Mouse (Mus musculus) limb, embryonic 15.5 days (tissue): ENCODE data around the gene St3gal5. TPM values are rescaled to one million over a fixed set of nuclear protein-coding genes. Genes with fewer than 3 reads are reported as not detected.
A peak's percentile ranks its signal among the peaks of the same experiment; 100 is the strongest.
"Not testable (repeated sequence)": the region's sequence is repeated elsewhere in the genome, so short reads cannot be mapped to it uniquely, and the experiment has no call there.

Source experiments
- ATAC-seq: fragments of 200-750 bp; cut with Nextera tagmentation; 2 replicates; pipeline ENCODE4 v1.8.0; 2017; ENCODE audit warnings: low read depth, moderate TSS enrichment; ENCODE audit not compliant: insufficient number of reproducible peaks, low FRiP score, low TSS enrichment
- H3K27ac ChIP-seq: fragments of 300-500 bp; sonication (generic); 2 replicates; pipeline ENCODE4 v1.5.1; 2015; ENCODE audit warnings: moderate library complexity, mild to moderate bottlenecking, inconsistent platforms
- H3K27me3 ChIP-seq: fragments of 300-500 bp; sonication (generic); 2 replicates; pipeline ENCODE4 v1.6.1; 2015; ENCODE audit warnings: inconsistent platforms
- H3K36me3 ChIP-seq: fragments of 300-500 bp; sonication (generic); 2 replicates; pipeline ENCODE4 v1.6.1; 2015; ENCODE audit warnings: inconsistent platforms
- H3K4me1 ChIP-seq: fragments of 300-500 bp; sonication (generic); 2 replicates; pipeline ENCODE4 v1.6.1; 2015; ENCODE audit warnings: inconsistent platforms
- H3K4me2 ChIP-seq: fragments of 300-500 bp; sonication (generic); 2 replicates; pipeline ENCODE4 v1.6.1; 2015; ENCODE audit warnings: mild to moderate bottlenecking, inconsistent platforms
- H3K4me3 ChIP-seq: fragments of 300-500 bp; sonication (generic); 2 replicates; pipeline ENCODE4 v1.5.1; 2015; ENCODE audit warnings: mild to moderate bottlenecking, inconsistent platforms
- H3K9ac ChIP-seq: fragments of 300-500 bp; sonication (generic); 2 replicates; pipeline ENCODE4 v1.6.1; 2015; ENCODE audit warnings: inconsistent platforms
- H3K9me3 ChIP-seq: fragments of 300-500 bp; sonication (generic); 2 replicates; pipeline ENCODE4 v1.6.1; 2016; ENCODE audit warnings: inconsistent platforms
- WGBS: fragments of 180-500 bp; shearing (Covaris S2); methylation state at CpG from one replicate; pipeline ENCODE4 v1.1.7; 2015; 5-methylcytosine and 5-hydroxymethylcytosine counted together
- polyA plus RNA-seq: library from polyadenylated mRNA; unstranded; fragments of >200 nt; fragmentation: Nextera tagmentation; extraction: Ambion mirVana; gene quantifications from 2 replicates; pipeline ENCODE4 v1.2.1, GENCODE M21; 2015

Gene St3gal5
- polyA plus RNA-seq, 1 experiment from 2014 or later, result 31.0 TPM

- Histone ChIP-seq H3K4me3 (no peak overlapping the region), H3K9ac (no peak overlapping the region), H3K27ac (peak overlapping the region; percentile 70), H3K36me3 (peaks cover 8% of the 10 kb centered on the region), H3K4me1 (peaks cover 34% of the 10 kb centered on the region), H3K9me3 (no peaks in the 10 kb centered on the region), H3K27me3 (no peaks in the 10 kb centered on the region), H3K4me2 (no peak overlapping the region)
- ATAC-seq, result no peak
- 70% methylated on average over 9 of the region's 9 CpGs for WGBS
Observed at GRCm38 (mm10) chr6:72139508-72140193, 42.3 kb downstream of the St3gal5 start.

- Histone ChIP-seq H3K27ac (peak overlapping the region; percentile 70), H3K9me3 (no peaks in the 10 kb centered on the region), H3K36me3 (peaks cover 12% of the 10 kb centered on the region), H3K9ac (no peak overlapping the region), H3K4me2 (no peak overlapping the region), H3K4me1 (peaks cover 27% of the 10 kb centered on the region), H3K4me3 (no peak overlapping the region), H3K27me3 (no peaks in the 10 kb centered on the region)
- ATAC-seq, result no peak
- 72% methylated on average over 8 of the region's 8 CpGs for WGBS
Observed at GRCm38 (mm10) chr6:72140371-72140770, 43.0 kb downstream of the St3gal5 start.

- WGBS, result 66% methylated on average over 10 of the region's 10 CpGs
- no peak overlapping the region for H3K4me3 ChIP-seq
- no peak overlapping the region for H3K4me2 ChIP-seq
- no peaks in the 10 kb centered on the region for H3K27me3 ChIP-seq
- no peaks in the 10 kb centered on the region for H3K9me3 ChIP-seq
- H3K9ac ChIP-seq, result no peak overlapping the region
- H3K4me1 ChIP-seq, result peaks cover 23% of the 10 kb centered on the region
- H3K36me3 ChIP-seq, result peaks cover 12% of the 10 kb centered on the region
- no peak for ATAC-seq
- no peak overlapping the region for H3K27ac ChIP-seq
Observed at GRCm38 (mm10) chr6:72141191-72141590, 43.8 kb downstream of the St3gal5 start.

GRCm38 (mm10) chr6:72142561-72142960, 45.2 kb downstream of the St3gal5 start:
- Histone ChIP-seq H3K27ac (no peak overlapping the region), H3K9me3 (no peaks in the 10 kb centered on the region), H3K36me3 (peaks cover 12% of the 10 kb centered on the region), H3K4me3 (no peak overlapping the region), H3K4me1 (peaks cover 16% of the 10 kb centered on the region), H3K9ac (no peak overlapping the region), H3K27me3 (no peaks in the 10 kb centered on the region), H3K4me2 (no peak overlapping the region)
- no peak for ATAC-seq
- 93% methylated on average over 4 of the region's 4 CpGs for WGBS

GRCm38 (mm10) chr6:72144353-72144752, 47.0 kb downstream of the St3gal5 start:
- Histone ChIP-seq H3K4me2 (no peak overlapping the region), H3K9me3 (no peaks in the 10 kb centered on the region), H3K4me3 (no peak overlapping the region), H3K4me1 (peaks cover 16% of the 10 kb centered on the region), H3K36me3 (peaks cover 21% of the 10 kb centered on the region), H3K27ac (no peak overlapping the region), H3K27me3 (no peaks in the 10 kb centered on the region), H3K9ac (no peak overlapping the region)
- ATAC-seq, result no peak
- 78% methylated on average over 7 of the region's 7 CpGs for WGBS

- no peak overlapping the region for H3K27ac ChIP-seq
- H3K27me3 ChIP-seq, result no peaks in the 10 kb centered on the region
- ATAC-seq, result no peak
- H3K9ac ChIP-seq, result no peak overlapping the region
- H3K4me3 ChIP-seq, result no peak overlapping the region
- H3K4me2 ChIP-seq, result no peak overlapping the region
- H3K36me3 ChIP-seq, result peaks cover 30% of the 10 kb centered on the region
- no peaks in the 10 kb centered on the region for H3K9me3 ChIP-seq
- whole genome bisulfite sequencing, result 93% methylated on average over 14 of the region's 14 CpGs
- no peaks in the 10 kb centered on the region for H3K4me1 ChIP-seq
Observed at GRCm38 (mm10) chr6:72146803-72147202, 49.4 kb downstream of the St3gal5 start.

- Histone ChIP-seq H3K27me3 (no peaks in the 10 kb centered on the region), H3K4me3 (no peak overlapping the region), H3K36me3 (peaks cover 28% of the 10 kb centered on the region), H3K9me3 (no peaks in the 10 kb centered on the region), H3K4me2 (no peak overlapping the region), H3K9ac (no peak overlapping the region), H3K4me1 (no peaks in the 10 kb centered on the region), H3K27ac (no peak overlapping the region)
- no peak for ATAC-seq
- WGBS, result 93% methylated on average over 4 of the region's 4 CpGs
Observed at GRCm38 (mm10) chr6:72148721-72149120, 51.3 kb downstream of the St3gal5 start.

GRCm38 (mm10) chr6:72149797-72150196, 52.4 kb downstream of the St3gal5 start:
- H3K9ac ChIP-seq, result no peak overlapping the region
- no peak overlapping the region for H3K4me3 ChIP-seq
- 88% methylated on average over 3 of the region's 3 CpGs for WGBS
- no peak for ATAC-seq
- H3K9me3 ChIP-seq, result no peaks in the 10 kb centered on the region
- peaks cover 28% of the 10 kb centered on the region for H3K36me3 ChIP-seq
- no peak overlapping the region for H3K27ac ChIP-seq
- H3K27me3 ChIP-seq, result no peaks in the 10 kb centered on the region
- H3K4me1 ChIP-seq, result no peaks in the 10 kb centered on the region
- no peak overlapping the region for H3K4me2 ChIP-seq

- no peaks in the 10 kb centered on the region for H3K27me3 ChIP-seq
- H3K36me3 ChIP-seq, result peaks cover 36% of the 10 kb centered on the region
- no peaks in the 10 kb centered on the region for H3K9me3 ChIP-seq
- H3K4me1 ChIP-seq, result no peaks in the 10 kb centered on the region
- WGBS, result 90% methylated on average over 7 of the region's 7 CpGs
- H3K9ac ChIP-seq, result no peak overlapping the region
- H3K4me3 ChIP-seq, result no peak overlapping the region
- no peak overlapping the region for H3K4me2 ChIP-seq
- ATAC-seq, result no peak
- H3K27ac ChIP-seq, result no peak overlapping the region
Observed at GRCm38 (mm10) chr6:72152707-72153106, 55.3 kb downstream of the St3gal5 start.

GRCm38 (mm10) chr6:72153455-72153854, 56.1 kb downstream of the St3gal5 start:
- Histone ChIP-seq H3K9me3 (no peaks in the 10 kb centered on the region), H3K9ac (no peak overlapping the region), H3K36me3 (peaks cover 36% of the 10 kb centered on the region), H3K4me3 (no peak overlapping the region), H3K4me1 (no peaks in the 10 kb centered on the region), H3K27me3 (no peaks in the 10 kb centered on the region), H3K27ac (no peak overlapping the region), H3K4me2 (no peak overlapping the region)
- 80% methylated on average over 11 of the region's 11 CpGs for WGBS
- ATAC-seq, result no peak

GRCm38 (mm10) chr6:72154008-72154407, 56.6 kb downstream of the St3gal5 start:
- not testable (repeated sequence) for H3K4me1 ChIP-seq, H3K9me3 ChIP-seq, H3K27ac ChIP-seq, H3K4me3 ChIP-seq, H3K4me2 ChIP-seq, H3K9ac ChIP-seq, ATAC-seq, H3K27me3 ChIP-seq
- peaks cover 31% of the 10 kb centered on the region for H3K36me3 ChIP-seq
- WGBS, result 69% methylated on average over 5 of the region's 5 CpGs

- Histone ChIP-seq H3K27me3 (no peaks in the 10 kb centered on the region), H3K4me1 (no peaks in the 10 kb centered on the region), H3K9ac (no peak overlapping the region), H3K27ac (no peak overlapping the region), H3K9me3 (no peaks in the 10 kb centered on the region), H3K4me3 (no peak overlapping the region), H3K36me3 (peaks cover 21% of the 10 kb centered on the region), H3K4me2 (no peak overlapping the region)
- WGBS, result 87% methylated on average over 7 of the region's 7 CpGs
- ATAC-seq, result no peak
Observed at GRCm38 (mm10) chr6:72154938-72155531, 57.6 kb downstream of the St3gal5 start.
